Mouse (Mus musculus) kidney, embryonic 16.5 days (tissue): ENCODE measurements at regions not wholly inside any gene's neighbourhood (a gene's known extent, or its start where the extent isn't known, plus 50 kb on each side); places are given as distances from the start of the nearest gene placed in this dataset.

ENCODE experiments used
- ATAC-seq: fragments of 200-750 bp; cut with Nextera tagmentation; 2 replicates; pipeline ENCODE4 v1.8.0; 2017; ENCODE audit warnings: moderate TSS enrichment; ENCODE audit not compliant: low FRiP score, low TSS enrichment
- H3K27ac ChIP-seq: fragments of 300-500 bp; sonication (generic); 2 replicates; pipeline ENCODE4 v1.5.1; 2014; ENCODE audit warnings: low read length
- H3K27me3 ChIP-seq: fragments of 300-500 bp; sonication (generic); 2 replicates; pipeline ENCODE4 v1.6.1; 2014; ENCODE audit warnings: low read length, control low read depth, mixed read lengths; ENCODE audit not compliant: insufficient read depth
- H3K36me3 ChIP-seq: fragments of 300-500 bp; sonication (generic); 2 replicates; pipeline ENCODE4 v1.6.1; 2014; ENCODE audit warnings: low read length, control low read depth, mixed read lengths; ENCODE audit not compliant: insufficient read depth
- H3K4me1 ChIP-seq: fragments of 300-500 bp; sonication (generic); 2 replicates; pipeline ENCODE4 v1.6.1; 2014; ENCODE audit warnings: low read length, control low read depth, mixed read lengths; ENCODE audit not compliant: insufficient read depth
- H3K4me2 ChIP-seq: fragments of 300-500 bp; sonication (generic); replicated peaks from 2 replicates; pipeline ENCODE4 v1.6.1; 2014; ENCODE audit warnings: low read depth, low read length
- H3K4me3 ChIP-seq: fragments of 300-500 bp; sonication (generic); 2 replicates; pipeline ENCODE4 v1.5.1; 2014; ENCODE audit warnings: mild to moderate bottlenecking, low read length
- H3K9ac ChIP-seq: fragments of 300-500 bp; sonication (generic); replicated peaks from 2 replicates; pipeline ENCODE4 v1.6.1; 2014; ENCODE audit warnings: low read length
- H3K9me3 ChIP-seq: fragments of 300-500 bp; sonication (generic); 2 replicates; pipeline ENCODE4 v1.6.1; 2016; ENCODE audit warnings: low read length, control low read depth
- WGBS: fragments of 180-500 bp; shearing (Covaris S2); extraction: QIAGEN DNeasy Blood & Tissue Kit; methylation state at CpG from one replicate; pipeline ENCODE4 v1.1.7; 2014; 5-methylcytosine and 5-hydroxymethylcytosine counted together

GRCm38 (mm10) chr12:49944911-49945627 is 560.1 kb downstream of the Gm43517 start:
- no peaks in the 10 kb centered on the region for H3K27me3 ChIP-seq
- H3K4me2 ChIP-seq, result no peak overlapping the region
- 64% methylated on average over 9 of the region's 9 CpGs for WGBS
- no peaks in the 10 kb centered on the region for H3K4me1 ChIP-seq
- H3K9ac ChIP-seq, result no peak overlapping the region
- H3K36me3 ChIP-seq, result no peaks in the 10 kb centered on the region
- H3K27ac ChIP-seq, result no peak overlapping the region
- no peak overlapping the region for H3K4me3 ChIP-seq
- no peaks in the 10 kb centered on the region for H3K9me3 ChIP-seq
- ATAC-seq, result no peak

GRCm38 (mm10) chr12:49945628-49946220 is 560.8 kb downstream of the Gm43517 start:
- Histone ChIP-seq H3K4me3 (no peak overlapping the region), H3K4me2 (no peak overlapping the region), H3K9me3 (no peaks in the 10 kb centered on the region), H3K27ac (no peak overlapping the region), H3K36me3 (no peaks in the 10 kb centered on the region), H3K27me3 (no peaks in the 10 kb centered on the region), H3K4me1 (no peaks in the 10 kb centered on the region), H3K9ac (no peak overlapping the region)
- ATAC-seq, result no peak
- 53% methylated on average over 4 of the region's 4 CpGs for WGBS

- WGBS, result 76% methylated on average over 5 of the region's 5 CpGs
Measured at GRCm38 (mm10) chr12:49946752-49947260, 561.8 kb downstream of the Gm43517 start.

GRCm38 (mm10) chr12:49950986-49951385 is 566.0 kb downstream of the Gm43517 start:
- 74% methylated on average over 5 of the region's 5 CpGs for WGBS
- Histone ChIP-seq H3K9me3 (no peaks in the 10 kb centered on the region), H3K27me3 (no peaks in the 10 kb centered on the region), H3K27ac (no peak overlapping the region), H3K4me2 (no peak overlapping the region), H3K9ac (no peak overlapping the region), H3K4me3 (no peak overlapping the region), H3K36me3 (no peaks in the 10 kb centered on the region), H3K4me1 (no peaks in the 10 kb centered on the region)
- ATAC-seq, result no peak

More at GRCm38 (mm10) chr12:49946752-49947260, 561.8 kb downstream of the Gm43517 start:
- Histone ChIP-seq H3K4me1 (no peaks in the 10 kb centered on the region), H3K4me2 (no peak overlapping the region), H3K9ac (no peak overlapping the region), H3K4me3 (no peak overlapping the region), H3K27me3 (no peaks in the 10 kb centered on the region), H3K27ac (no peak overlapping the region), H3K9me3 (no peaks in the 10 kb centered on the region), H3K36me3 (no peaks in the 10 kb centered on the region)
- ATAC-seq, result no peak

GRCm38 (mm10) chr12:49951821-49952220 is 566.8 kb downstream of the Gm43517 start:
- H3K4me2 ChIP-seq, result no peak overlapping the region
- ATAC-seq, result no peak
- H3K36me3 ChIP-seq, result no peaks in the 10 kb centered on the region
- H3K27ac ChIP-seq, result no peak overlapping the region
- no peaks in the 10 kb centered on the region for H3K27me3 ChIP-seq
- H3K9ac ChIP-seq, result no peak overlapping the region
- H3K4me1 ChIP-seq, result no peaks in the 10 kb centered on the region
- WGBS, result 39% methylated on average over 5 of the region's 5 CpGs
- no peaks in the 10 kb centered on the region for H3K9me3 ChIP-seq
- H3K4me3 ChIP-seq, result no peak overlapping the region

- H3K27me3 ChIP-seq, result no peaks in the 10 kb centered on the region
- no peaks in the 10 kb centered on the region for H3K36me3 ChIP-seq
- no peak overlapping the region for H3K4me2 ChIP-seq
- H3K9ac ChIP-seq, result no peak overlapping the region
- no peaks in the 10 kb centered on the region for H3K9me3 ChIP-seq
- H3K4me1 ChIP-seq, result no peaks in the 10 kb centered on the region
- H3K4me3 ChIP-seq, result no peak overlapping the region
- H3K27ac ChIP-seq, result no peak overlapping the region
- 85% methylated on average over 1 of the region's 1 CpGs for WGBS
- no peak for ATAC-seq
Measured at GRCm38 (mm10) chr12:49968072-49968471, 583.1 kb downstream of the Gm43517 start.

GRCm38 (mm10) chr12:49969546-49969945 is 584.6 kb downstream of the Gm43517 start:
- WGBS, result 83% methylated on average over 2 of the region's 2 CpGs
- H3K36me3 ChIP-seq, result no peaks in the 10 kb centered on the region
- no peak overlapping the region for H3K4me2 ChIP-seq
- H3K9ac ChIP-seq, result no peak overlapping the region
- H3K27ac ChIP-seq, result no peak overlapping the region
- no peaks in the 10 kb centered on the region for H3K4me1 ChIP-seq
- H3K9me3 ChIP-seq, result no peaks in the 10 kb centered on the region
- ATAC-seq, result no peak
- H3K4me3 ChIP-seq, result no peak overlapping the region
- H3K27me3 ChIP-seq, result no peaks in the 10 kb centered on the region

- Histone ChIP-seq H3K9me3 (no peaks in the 10 kb centered on the region), H3K4me2 (no peak overlapping the region), H3K27me3 (no peaks in the 10 kb centered on the region), H3K4me3 (no peak overlapping the region), H3K4me1 (no peaks in the 10 kb centered on the region), H3K27ac (no peak overlapping the region), H3K9ac (no peak overlapping the region), H3K36me3 (no peaks in the 10 kb centered on the region)
- ATAC-seq, result no peak
- 69% methylated on average over 2 of the region's 2 CpGs for WGBS
Measured at GRCm38 (mm10) chr12:49974591-49975323, 589.8 kb downstream of the Gm43517 start.

- 70% methylated on average over 1 of the region's 1 CpGs for WGBS
Measured at GRCm38 (mm10) chr12:49975553-49975952, 590.6 kb downstream of the Gm43517 start.

More at GRCm38 (mm10) chr12:49975553-49975952, 590.6 kb downstream of the Gm43517 start:
- Histone ChIP-seq H3K27ac (no peak overlapping the region), H3K4me2 (no peak overlapping the region), H3K4me3 (no peak overlapping the region), H3K9ac (no peak overlapping the region), H3K36me3 (no peaks in the 10 kb centered on the region), H3K27me3 (no peaks in the 10 kb centered on the region), H3K4me1 (no peaks in the 10 kb centered on the region), H3K9me3 (no peaks in the 10 kb centered on the region)
- ATAC-seq, result no peak
